Mouse (Mus musculus): ENCODE results near the gene Nufip1.

DNA sequence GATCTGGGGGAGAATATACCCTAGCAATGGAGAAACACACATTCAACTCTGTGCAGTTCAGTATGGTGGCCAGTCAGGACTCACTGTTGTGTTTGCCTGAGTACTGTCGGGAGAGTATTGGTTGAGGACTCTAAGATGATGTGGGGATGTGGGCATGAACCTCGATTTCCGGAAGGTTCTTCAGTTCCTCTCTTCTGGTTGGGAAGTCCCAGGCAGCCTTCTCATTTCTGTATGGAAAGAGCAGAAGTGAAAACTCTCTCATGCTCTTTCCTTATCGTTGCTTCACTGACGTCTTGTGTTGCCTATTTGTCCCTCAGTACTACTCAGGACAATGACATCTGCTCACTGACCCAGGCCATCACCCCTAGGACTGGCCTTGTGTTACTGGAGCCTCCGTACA lies 68.7 kb downstream of the Nufip1 start:
- TF ChIP-seq POLR2A (IDR thresholded peaks at IDR 0.05; ENCODE audit: extremely low read depth, insufficient read depth, low read length) (no peak), CTCF (IDR thresholded peaks at IDR 0.05; ENCODE audit: extremely low read depth, insufficient read depth, low read length) (no peak)
